Mouse (Mus musculus): Measurements from ENCODE around the gene Drd2. TPM values are rescaled to one million over a fixed set of nuclear protein-coding genes. Genes with fewer than 3 reads are reported as not detected.

Gene Drd2
- polyA plus RNA-seq, 1 experiment from 2014 or later: not detected

GRCm38 (mm10) chr9:49386119-49386518 lies 45.7 kb downstream of the Drd2 start:
- ChIA-PET CTCF (interaction anchor here (0.7 kb wide), 1 partner anchor 8 kb away, joined by 3 read pairs; no protein-coding TSS in a partner anchor), POLR2A (interaction anchor here (0.7 kb wide), 2 partner anchors 165 to 820 kb away, joined by 3 to 4 read pairs; no protein-coding TSS in a partner anchor)
- H3K27me3 ChIP-seq: peaks cover 25% of the 10 kb centered on the region
- DNase-seq (ENCODE audit: low read depth, low spot score) (no peak), ATAC-seq (no peak)
- in situ Hi-C loops (cut with MboI; ENCODE audit: low pct_unique_long_range_greater_than_20kb): no loop called here
- TF ChIP-seq CTCF (IDR thresholded peaks at IDR 0.05): no peak

GRCm38 (mm10) chr9:49392242-49392641 lies 51.8 kb downstream of the Drd2 start:
- no peak for DNase-seq (ENCODE audit: low read depth, low spot score)
- peaks cover 33% of the 10 kb centered on the region for H3K27me3 ChIP-seq
- in situ Hi-C loops (cut with MboI; ENCODE audit: low pct_unique_long_range_greater_than_20kb): no loop called here
- ChIA-PET POLR2A (no interaction called here), CTCF (no interaction called here)
- ATAC-seq: no peak
- no peak for TF ChIP-seq CTCF (IDR thresholded peaks at IDR 0.05)

GRCm38 (mm10) chr9:49396006-49396405 lies 55.6 kb downstream of the Drd2 start:
- in situ Hi-C loops (cut with MboI; ENCODE audit: low pct_unique_long_range_greater_than_20kb): no loop called here
- ATAC-seq (no peak), DNase-seq (ENCODE audit: low read depth, low spot score) (no peak)
- peaks cover 45% of the 10 kb centered on the region for H3K27me3 ChIP-seq
- ChIA-PET CTCF (no interaction called here), POLR2A (no interaction called here)
- no peak for TF ChIP-seq CTCF (IDR thresholded peaks at IDR 0.05)

GRCm38 (mm10) chr9:49403711-49404110 lies 63.3 kb downstream of the Drd2 start:
- peaks cover 37% of the 10 kb centered on the region for H3K27me3 ChIP-seq
- POLR2A ChIA-PET: no interaction called here
- CTCF ChIA-PET: no interaction called here

GRCm38 (mm10) chr9:49407028-49407427 lies 66.6 kb downstream of the Drd2 start:
- ATAC-seq: no peak
- in situ Hi-C loops (cut with MboI; ENCODE audit: low pct_unique_long_range_greater_than_20kb): no loop called here
- ChIA-PET POLR2A (no interaction called here), CTCF (interaction anchor here (0.9 kb wide), 1 partner anchor 31 kb away, joined by 3 read pairs; no protein-coding TSS in a partner anchor)
- H3K27me3 ChIP-seq: peaks cover 25% of the 10 kb centered on the region
- DNase-seq (ENCODE audit: low read depth, low spot score): no peak
- TF ChIP-seq CTCF (IDR thresholded peaks at IDR 0.05): no peak

More at GRCm38 (mm10) chr9:49403711-49404110, 63.3 kb downstream of the Drd2 start:
- in situ Hi-C loops (cut with MboI; ENCODE audit: low pct_unique_long_range_greater_than_20kb): no loop called here
- no peak for TF ChIP-seq CTCF (IDR thresholded peaks at IDR 0.05)
- ATAC-seq: no peak
- DNase-seq (ENCODE audit: low read depth, low spot score): no peak

GRCm38 (mm10) chr9:49410621-49411020 lies 70.2 kb downstream of the Drd2 start:
- H3K27me3 ChIP-seq: peaks cover 14% of the 10 kb centered on the region
- ATAC-seq (no peak), DNase-seq (ENCODE audit: low read depth, low spot score) (no peak)
- ChIA-PET CTCF (no interaction called here), POLR2A (no interaction called here)
- in situ Hi-C loops (cut with MboI; ENCODE audit: low pct_unique_long_range_greater_than_20kb): no loop called here
- TF ChIP-seq CTCF (IDR thresholded peaks at IDR 0.05): no peak

- DNase-seq (ENCODE audit: low read depth, low spot score): no peak
- in situ Hi-C loops (cut with MboI; ENCODE audit: low pct_unique_long_range_greater_than_20kb): no loop called here
- TF ChIP-seq CTCF (IDR thresholded peaks at IDR 0.05): no peak
- ChIA-PET POLR2A (no interaction called here), CTCF (no interaction called here)
- ATAC-seq: no peak
- H3K27me3 ChIP-seq: peaks cover 2% of the 10 kb centered on the region
Measured at GRCm38 (mm10) chr9:49423866-49424265, 83.4 kb downstream of the Drd2 start.

- DNase-seq (ENCODE audit: low read depth, low spot score): no peak
- POLR2A ChIA-PET: interaction anchor here (0.7 kb wide), 1 partner anchor 86 kb away, joined by 5 read pairs; no protein-coding TSS in a partner anchor
- ATAC-seq: no peak
- TF ChIP-seq CTCF (IDR thresholded peaks at IDR 0.05): no peak
- H3K27me3 ChIP-seq: peaks cover 2% of the 10 kb centered on the region
- CTCF ChIA-PET: no interaction called here
- in situ Hi-C loops (cut with MboI; ENCODE audit: low pct_unique_long_range_greater_than_20kb): no loop called here
Measured at GRCm38 (mm10) chr9:49425585-49425984, 85.2 kb downstream of the Drd2 start.

- POLR2A ChIA-PET: no interaction called here
- DNase-seq (ENCODE audit: low read depth, low spot score): no peak
- CTCF ChIA-PET: no interaction called here
- no peaks in the 10 kb centered on the region for H3K27me3 ChIP-seq
- ATAC-seq: peak; percentile 54
- in situ Hi-C loops (cut with MboI; ENCODE audit: low pct_unique_long_range_greater_than_20kb): no loop called here
- no peak for TF ChIP-seq CTCF (IDR thresholded peaks at IDR 0.05)
Measured at GRCm38 (mm10) chr9:49426921-49427320, 86.5 kb downstream of the Drd2 start, which contains the start of gene Ankk1. Gene Ankk1, minus strand, starts transcription at chr9:49427021.

GRCm38 (mm10) chr9:49427478-49427877 lies 87.1 kb downstream of the Drd2 start:
- POLR2A ChIA-PET: interaction anchor here (0.6 kb wide), 1 partner anchor 440 kb away, joined by 4 read pairs; no protein-coding TSS in a partner anchor
- ATAC-seq: peak; percentile 37
- CTCF ChIA-PET: interaction anchor here (1.0 kb wide), 1 partner anchor 10 kb away, joined by 3 read pairs; no protein-coding TSS in a partner anchor
- H3K27me3 ChIP-seq: no peaks in the 10 kb centered on the region
- TF ChIP-seq CTCF (IDR thresholded peaks at IDR 0.05): no peak
- in situ Hi-C loops (cut with MboI; ENCODE audit: low pct_unique_long_range_greater_than_20kb): no loop called here
- DNase-seq (ENCODE audit: low read depth, low spot score): no peak

- ATAC-seq (no peak), DNase-seq (ENCODE audit: low read depth, low spot score) (no peak)
- no peak for TF ChIP-seq CTCF (IDR thresholded peaks at IDR 0.05)
- CTCF ChIA-PET: no interaction called here
- in situ Hi-C loops (cut with MboI; ENCODE audit: low pct_unique_long_range_greater_than_20kb): no loop called here
- no peaks in the 10 kb centered on the region for H3K27me3 ChIP-seq
- POLR2A ChIA-PET: no interaction called here
Measured at GRCm38 (mm10) chr9:49442621-49443020, 102.2 kb downstream of the Drd2 start.

GRCm38 (mm10) chr9:49450491-49450890 lies 110.1 kb downstream of the Drd2 start:
- H3K27me3 ChIP-seq: no peaks in the 10 kb centered on the region
- no peak for ATAC-seq
- no peak for DNase-seq (ENCODE audit: low read depth, low spot score)
- in situ Hi-C loops (cut with MboI; ENCODE audit: low pct_unique_long_range_greater_than_20kb): no loop called here
- ChIA-PET POLR2A (no interaction called here), CTCF (no interaction called here)
- no peak for TF ChIP-seq CTCF (IDR thresholded peaks at IDR 0.05)

All from Patski (cell line).